Mouse (Mus musculus) CD4-positive helper T cell, adult 2 months (primary cell): ENCODE data around the gene Pnrc2.

Source experiments
- DNase-seq: peaks from one replicate; pipeline ENCODE4 v3.0.0-alpha.2; 2012; ENCODE audit warnings: low read depth, missing footprints, low spot score

Pnrc2 gene

DNA sequence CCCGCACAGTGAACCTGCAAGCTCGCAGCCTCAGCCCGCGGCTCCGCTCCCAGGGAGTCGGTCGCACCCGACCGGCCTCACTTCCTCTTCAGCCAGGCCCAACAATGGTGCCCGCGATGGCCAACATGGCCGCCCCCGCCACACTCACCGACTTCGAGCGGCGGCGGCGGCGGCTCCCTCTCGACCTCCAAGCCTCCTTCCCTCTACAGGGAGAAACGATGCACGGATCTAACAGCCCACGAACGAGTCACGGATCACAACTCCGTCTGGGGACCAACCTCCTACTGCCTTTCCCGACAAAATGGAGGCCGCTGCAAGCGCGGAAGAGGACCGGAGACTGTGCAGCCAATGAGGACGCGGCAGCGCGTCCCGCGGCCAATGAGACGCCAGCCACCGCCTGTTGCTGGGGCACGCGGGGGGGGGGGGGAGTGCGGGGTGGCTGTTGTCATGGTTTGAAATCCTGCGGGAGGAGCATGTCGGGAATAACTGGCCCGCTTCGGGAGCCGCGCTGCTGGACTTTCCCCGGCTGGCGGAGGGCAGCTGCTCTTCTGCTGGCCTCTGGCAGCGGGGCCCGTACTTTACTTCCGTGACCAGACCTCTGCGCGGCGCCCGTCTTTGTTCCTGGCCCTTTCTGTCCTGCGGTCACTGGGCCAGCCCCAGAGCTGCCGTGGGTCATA lies at the start of gene Pnrc2:
Pnrc2 (minus strand) TSS at position 325 of the 677 bp plus-strand sequence.
- peak; percentile 95 for DNase-seq

GRCm38 (mm10) chr4:135922190-135922589 lies 48.5 kb upstream of the Pnrc2 start:
- no peak for DNase-seq

GRCm38 (mm10) chr4:135921257-135922120 lies 47.8 kb upstream of the Pnrc2 start:
- no peak for DNase-seq

- peak; percentile 96 for DNase-seq
Measured at GRCm38 (mm10) chr4:135920304-135921241, 46.9 kb upstream of the Pnrc2 start, which contains the start of gene Fuca1. Gene Fuca1 (plus strand): TSS chr4:135920735.

GRCm38 (mm10) chr4:135919280-135919639 lies 45.6 kb upstream of the Pnrc2 start:
- no peak for DNase-seq

DNA sequence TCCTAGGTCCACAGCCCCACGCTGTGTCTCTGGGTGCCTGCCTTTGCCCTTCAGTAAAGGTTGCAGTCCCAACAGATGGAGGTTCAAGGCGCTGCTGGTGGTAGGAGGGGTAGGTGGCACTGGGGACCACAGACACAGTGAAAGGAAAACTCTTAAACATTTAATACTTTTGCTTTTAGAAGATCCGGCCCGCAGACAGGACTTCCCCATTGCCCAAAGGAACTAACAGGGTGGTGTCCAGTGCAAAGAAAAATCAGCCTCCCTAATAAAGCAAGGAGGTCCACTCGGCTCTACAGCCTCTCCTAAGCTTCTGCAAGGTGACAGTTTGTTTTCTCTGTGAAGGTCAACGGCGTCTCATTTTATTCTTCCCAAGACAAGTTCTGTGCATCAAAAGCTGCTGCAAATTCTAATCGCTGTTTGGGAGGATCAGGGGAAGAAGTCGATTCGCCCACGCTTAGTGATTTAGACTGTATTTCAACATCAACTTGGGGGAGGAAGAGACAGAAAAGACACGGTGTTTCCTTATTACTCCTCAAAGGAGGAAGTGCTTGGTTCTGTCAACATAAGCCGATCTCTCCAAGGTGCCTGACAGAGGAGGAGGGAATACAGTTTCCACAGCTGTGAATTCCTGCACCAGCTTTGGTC lies 45.1 kb upstream of the Pnrc2 start:
- DNase-seq = no peak

DNA sequence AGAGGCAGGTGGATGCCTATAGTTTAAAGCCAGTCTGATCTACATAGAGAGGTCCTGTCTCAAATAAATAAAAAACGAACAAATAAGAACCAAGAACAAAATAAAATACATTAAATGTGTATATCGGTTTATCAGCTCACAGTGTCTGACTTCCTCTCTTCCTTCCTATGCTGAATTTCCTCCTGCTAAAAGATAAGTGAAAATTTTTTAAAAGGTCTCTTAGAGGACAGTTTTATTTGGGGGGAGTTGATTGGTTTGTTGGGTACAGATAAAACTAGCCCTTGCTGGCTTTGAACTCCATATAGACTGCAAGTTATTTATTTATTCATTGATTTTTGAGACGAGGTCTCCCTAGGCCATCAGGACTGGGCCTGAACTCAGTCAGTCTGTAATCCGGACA lies 39.8 kb upstream of the Pnrc2 start:
- DNase-seq = no peak

- no peak for DNase-seq
Measured at GRCm38 (mm10) chr4:135912835-135913234, 39.2 kb upstream of the Pnrc2 start.

- DNase-seq = no peak
Measured at GRCm38 (mm10) chr4:135912164-135912563, 38.5 kb upstream of the Pnrc2 start.

DNA sequence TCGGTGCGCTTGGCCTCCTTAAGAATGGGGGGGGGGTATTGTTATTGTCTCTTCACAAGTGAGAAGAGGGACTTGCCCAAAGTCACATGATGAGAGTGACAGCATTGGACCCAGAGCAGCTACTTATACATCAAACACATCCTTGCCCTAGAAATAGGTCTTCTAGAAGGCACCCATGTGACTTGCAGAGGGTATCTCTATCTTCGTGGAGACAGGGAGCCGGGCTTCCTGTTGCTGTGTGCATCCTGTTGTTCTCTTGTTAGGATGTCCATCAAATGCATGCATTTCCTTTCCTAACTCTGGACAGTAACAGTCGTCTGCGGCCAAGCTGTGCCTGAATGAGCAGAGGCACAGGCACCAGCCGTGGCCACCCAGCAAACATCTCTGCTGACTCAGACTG lies 37.9 kb upstream of the Pnrc2 start:
- peak; percentile 63 for DNase-seq

GRCm38 (mm10) chr4:135909326-135910066 lies 35.8 kb upstream of the Pnrc2 start:
- DNase-seq = no peak

- peak; percentile 42 for DNase-seq
Measured at GRCm38 (mm10) chr4:135906633-135907032, 33.0 kb upstream of the Pnrc2 start.

DNA sequence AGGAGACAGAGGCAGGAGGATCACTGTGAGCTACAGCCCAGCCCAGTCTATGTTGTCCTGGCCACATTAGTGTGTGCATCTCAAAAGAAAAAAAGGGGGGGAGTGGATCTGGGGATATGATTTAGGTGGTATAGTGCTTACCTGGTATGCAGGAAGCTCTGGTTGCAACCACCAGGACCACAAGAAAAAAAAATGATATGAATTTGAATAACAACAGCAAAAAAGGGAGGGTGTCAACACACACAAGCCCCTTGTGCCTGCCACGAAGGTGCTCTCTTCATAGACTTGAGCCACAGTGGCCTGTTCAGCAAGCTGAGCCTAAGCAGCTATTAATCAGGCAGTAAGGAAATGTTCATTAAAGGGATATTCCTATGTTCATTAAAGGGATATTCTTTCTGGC lies 31.2 kb upstream of the Pnrc2 start:
- DNase-seq = peak; percentile 51

DNA sequence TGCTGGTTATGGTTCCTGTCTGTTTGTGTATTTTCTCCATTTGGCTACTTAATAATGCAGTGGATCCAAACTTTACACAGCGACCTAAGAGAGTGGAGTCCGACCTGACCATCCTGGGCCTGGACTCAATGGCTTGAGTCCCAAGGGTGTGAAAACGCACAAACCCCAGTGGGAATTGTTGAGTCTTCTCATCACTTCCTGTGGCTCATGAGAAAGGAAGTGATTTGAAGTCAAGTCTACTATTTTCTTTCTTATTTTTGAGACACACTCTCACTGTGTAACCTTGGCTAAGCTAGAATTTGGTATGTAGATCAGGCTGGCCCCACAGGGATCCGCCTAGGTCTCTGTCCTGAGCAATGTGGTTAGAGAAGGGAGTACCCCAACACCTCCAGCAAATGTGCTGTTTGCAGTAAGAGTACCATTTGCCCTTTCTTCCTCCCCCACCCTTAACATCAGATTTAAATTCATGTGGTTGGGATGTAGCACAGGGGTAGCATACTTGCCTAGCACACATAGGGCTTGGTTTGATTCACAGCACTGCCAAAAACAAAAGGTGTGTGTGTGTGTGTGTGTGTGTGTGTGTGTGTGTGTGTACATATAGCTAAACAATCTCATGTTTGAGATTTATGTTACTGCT lies 29.1 kb upstream of the Pnrc2 start:
- DNase-seq = no peak

- DNase-seq = no peak
Measured at GRCm38 (mm10) chr4:135900008-135900407, 26.4 kb upstream of the Pnrc2 start.

GRCm38 (mm10) chr4:135899050-135899448 lies 25.4 kb upstream of the Pnrc2 start:
- no peak for DNase-seq

- DNase-seq = peak; percentile 89
Measured at GRCm38 (mm10) chr4:135898380-135899049, 24.9 kb upstream of the Pnrc2 start.

GRCm38 (mm10) chr4:135896157-135896556 lies 22.5 kb upstream of the Pnrc2 start:
- peak; percentile 38 for DNase-seq

GRCm38 (mm10) chr4:135895071-135895571 lies 21.5 kb upstream of the Pnrc2 start, which contains the start of gene Cnr2:
Gene Cnr2 (plus strand): TSS chr4:135895394.
- DNase-seq = peak; percentile 52
